Mouse (Mus musculus): Measurements from ENCODE around the gene Snx29. TPM values are rescaled to one million over a fixed set of nuclear protein-coding genes. Genes with fewer than 3 reads are reported as not detected.
"Not testable (repeated sequence)": the region's sequence is repeated elsewhere in the genome, so short reads cannot be mapped to it uniquely, and the experiment has no call there.

Snx29 gene
- total RNA-seq (2014; rRNA removed) (22.8 and 30.8 TPM in 2 replicates), polyA plus RNA-seq (2015; fragmentation: Nextera tagmentation; extraction: Ambion mirVana) (6.6 and 7.0 TPM in 2 replicates)

DNA sequence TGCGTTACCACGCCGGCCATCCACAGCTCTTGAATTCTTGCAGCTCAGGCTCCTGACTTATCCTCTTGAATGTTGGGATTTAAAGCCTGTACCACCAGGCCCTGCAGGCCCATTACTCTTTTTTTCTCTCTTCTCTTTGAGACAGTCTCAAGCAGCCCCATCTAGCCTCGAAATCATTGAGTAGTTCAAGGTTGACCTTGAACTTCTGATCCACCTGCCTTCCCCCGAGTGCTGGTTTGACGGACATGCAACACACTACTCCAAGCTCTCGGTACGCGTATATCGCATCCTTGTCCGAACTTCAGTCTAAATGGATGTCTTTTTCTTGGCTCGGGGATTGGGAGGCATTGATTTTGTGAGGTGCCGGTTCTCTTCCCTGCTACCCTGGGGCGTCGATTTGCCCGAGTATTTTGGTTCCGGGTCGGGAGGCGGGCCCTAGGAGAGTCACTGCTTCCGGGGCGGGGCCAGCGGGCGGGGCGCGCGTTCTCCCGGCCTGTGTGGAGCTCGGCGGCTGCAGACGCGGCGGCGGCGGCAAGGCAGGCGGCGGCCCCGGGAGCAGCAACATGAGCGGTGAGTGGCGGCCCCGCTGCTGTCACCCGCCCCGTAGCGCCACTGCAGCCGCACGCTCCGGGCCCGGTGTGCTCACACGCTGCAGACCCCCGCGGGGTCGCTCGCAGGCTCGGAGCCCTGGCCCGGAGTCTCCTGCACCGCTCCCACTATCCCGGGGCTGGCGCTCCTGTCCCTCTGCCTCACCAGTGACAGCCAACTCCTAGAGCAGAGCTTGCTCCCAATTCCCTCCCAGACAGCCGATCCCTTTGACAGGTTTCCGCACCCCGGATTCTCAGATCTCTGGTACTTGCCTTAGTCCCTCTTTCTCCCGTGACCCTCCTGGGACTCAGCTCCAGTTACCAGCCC is at the start of gene Snx29:
TSS of gene Snx29 (plus strand) at position 500 of the 915 bp plus-strand sequence.
- 0 out of 2 replicates have a peak, but pooled peaks have one; percentile 10 for TF ChIP-seq CTCF (IDR thresholded peaks at IDR 0.05)
- DNase-seq (ENCODE audit: low spot score) (peak; percentile 93), ATAC-seq (ENCODE audit: low FRiP score) (peak; percentile 97)
- Histone ChIP-seq H3K9ac (replicated peaks; ENCODE audit: low read length, poor library complexity, severe bottlenecking) (peak within 1 kb of the TSS; percentile 89), H3K4me1 (ENCODE audit: insufficient read depth, low read length) (0 out of 2 replicates have a peak, but pooled peaks cover 5% of the 10 kb centered on the region), H3K27ac (ENCODE audit: low read depth, low read length) (peak within 1 kb of the TSS; percentile 82), H3K4me3 (ENCODE audit: low read depth, low read length) (peak within 1 kb of the TSS; percentile 67), H3K9me3 (ENCODE audit: low read length) (no peaks in the 10 kb centered on the region), H3K27me3 (ENCODE audit: insufficient read depth, low read length) (no peaks in the 10 kb centered on the region), H3K36me3 (ENCODE audit: insufficient read depth, low read length) (no peaks in the 10 kb centered on the region), H3K4me2 (ENCODE audit: low read depth, low read length, poor library complexity, severe bottlenecking) (peak within 1 kb of the TSS; percentile 80)
- WGBS: 5% methylated on average over 61 of the region's 61 CpGs

DNA sequence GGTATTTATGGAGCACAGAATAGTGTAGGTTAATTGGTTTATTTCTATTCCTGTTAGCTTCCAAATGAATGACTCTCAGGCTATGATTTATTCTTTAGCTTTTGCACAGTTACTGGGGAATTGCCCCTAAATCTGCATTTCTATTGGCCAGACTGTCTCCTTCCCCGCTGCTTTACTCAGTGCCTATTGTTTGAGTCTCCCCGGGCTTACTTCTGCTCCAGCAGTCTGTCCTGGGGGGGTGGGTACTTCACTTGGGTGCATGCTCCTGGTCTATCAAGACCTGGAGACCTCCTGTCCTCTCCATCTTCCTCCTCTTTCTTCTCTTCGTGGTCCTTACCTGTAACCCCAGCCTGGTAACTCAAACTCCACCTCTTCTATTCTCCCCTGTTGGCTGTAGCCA is 45.8 kb upstream of the Snx29 start:
- ATAC-seq (ENCODE audit: low FRiP score) (no peak), DNase-seq (ENCODE audit: low spot score) (no peak)
- H3K27ac ChIP-seq (ENCODE audit: low read depth, low read length): no peak overlapping the region
- H3K9me3 ChIP-seq (ENCODE audit: low read length): no peaks in the 10 kb centered on the region
- no peaks in the 10 kb centered on the region for H3K4me1 ChIP-seq (ENCODE audit: insufficient read depth, low read length)
- H3K4me2 ChIP-seq (ENCODE audit: low read depth, low read length, poor library complexity, severe bottlenecking): no peak overlapping the region
- H3K27me3 ChIP-seq (ENCODE audit: insufficient read depth, low read length): no peaks in the 10 kb centered on the region
- H3K9ac ChIP-seq (replicated peaks; ENCODE audit: low read length, poor library complexity, severe bottlenecking): no peak overlapping the region
- TF ChIP-seq CTCF (IDR thresholded peaks at IDR 0.05): no peak
- no peak overlapping the region for H3K4me3 ChIP-seq (ENCODE audit: low read depth, low read length)
- H3K36me3 ChIP-seq (ENCODE audit: insufficient read depth, low read length): no peaks in the 10 kb centered on the region
- WGBS: 28% methylated on average over 3 of the region's 3 CpGs

DNA sequence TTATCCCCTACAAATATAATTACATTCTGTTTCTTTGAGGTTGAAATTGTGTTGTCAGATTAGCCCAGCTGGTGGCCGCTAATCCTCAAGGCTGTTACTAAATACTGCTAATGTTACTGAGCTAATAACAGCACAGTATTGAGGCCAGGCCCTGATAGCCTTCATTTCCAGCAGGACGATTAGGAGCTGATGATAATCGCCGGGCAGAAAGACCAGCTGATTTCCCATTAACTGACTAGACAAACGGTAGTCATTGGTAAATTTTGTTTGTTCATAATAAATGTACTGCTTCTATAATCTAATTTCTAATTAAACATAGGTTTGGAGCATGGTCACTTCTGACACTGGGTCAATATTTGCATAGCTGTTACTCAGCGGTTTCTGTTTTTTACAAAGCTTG is 43.9 kb upstream of the Snx29 start:
- DNase-seq (ENCODE audit: low spot score): no peak
- no peaks in the 10 kb centered on the region for H3K36me3 ChIP-seq (ENCODE audit: insufficient read depth, low read length)
- no peak overlapping the region for H3K27ac ChIP-seq (ENCODE audit: low read depth, low read length)
- no peaks in the 10 kb centered on the region for H3K4me1 ChIP-seq (ENCODE audit: insufficient read depth, low read length)
- whole genome bisulfite sequencing: 58% methylated on average over 6 of the region's 6 CpGs
- H3K9ac ChIP-seq (replicated peaks; ENCODE audit: low read length, poor library complexity, severe bottlenecking): no peak overlapping the region
- no peak for ATAC-seq (ENCODE audit: low FRiP score)
- H3K4me3 ChIP-seq (ENCODE audit: low read depth, low read length): no peak overlapping the region
- TF ChIP-seq CTCF (IDR thresholded peaks at IDR 0.05): no peak
- H3K9me3 ChIP-seq (ENCODE audit: low read length): no peaks in the 10 kb centered on the region
- no peak overlapping the region for H3K4me2 ChIP-seq (ENCODE audit: low read depth, low read length, poor library complexity, severe bottlenecking)
- no peaks in the 10 kb centered on the region for H3K27me3 ChIP-seq (ENCODE audit: insufficient read depth, low read length)

DNA sequence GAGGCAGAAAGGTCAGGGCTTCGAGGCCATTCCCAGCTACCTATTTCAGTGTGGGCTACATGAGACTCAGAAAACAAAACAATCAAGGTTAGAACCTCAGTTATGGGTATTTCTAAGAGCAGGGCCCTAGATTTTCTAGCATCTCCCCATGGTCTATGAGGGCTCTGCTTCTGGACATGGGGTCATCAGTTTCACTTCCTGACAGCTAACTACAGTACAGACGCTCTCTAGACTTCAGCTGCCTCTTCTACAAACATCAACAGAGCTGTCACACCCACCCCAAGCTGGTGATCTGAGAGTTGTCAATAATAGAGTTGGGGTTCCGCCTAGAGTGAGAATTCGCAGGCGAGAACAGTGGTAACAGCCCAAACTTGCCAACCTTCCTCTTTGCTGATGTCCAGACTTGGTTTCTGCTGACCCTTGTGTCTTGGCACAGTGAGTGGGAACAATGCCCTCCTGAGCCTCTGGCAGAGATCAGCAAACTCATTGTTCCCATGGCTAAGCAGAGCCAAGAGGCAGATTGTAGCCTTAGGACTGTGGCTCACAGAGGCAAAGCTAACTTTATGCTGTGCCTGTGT is 40.0 kb upstream of the Snx29 start:
- no peak for DNase-seq (ENCODE audit: low spot score)
- no peak overlapping the region for H3K4me3 ChIP-seq (ENCODE audit: low read depth, low read length)
- H3K9me3 ChIP-seq (ENCODE audit: low read length): no peaks in the 10 kb centered on the region
- H3K9ac ChIP-seq (replicated peaks; ENCODE audit: low read length, poor library complexity, severe bottlenecking): no peak overlapping the region
- H3K27me3 ChIP-seq (ENCODE audit: insufficient read depth, low read length): no peaks in the 10 kb centered on the region
- WGBS: 90% methylated on average over 5 of the region's 5 CpGs
- no peak overlapping the region for H3K27ac ChIP-seq (ENCODE audit: low read depth, low read length)
- H3K36me3 ChIP-seq (ENCODE audit: insufficient read depth, low read length): no peaks in the 10 kb centered on the region
- no peak overlapping the region for H3K4me2 ChIP-seq (ENCODE audit: low read depth, low read length, poor library complexity, severe bottlenecking)
- no peak for TF ChIP-seq CTCF (IDR thresholded peaks at IDR 0.05)
- H3K4me1 ChIP-seq (ENCODE audit: insufficient read depth, low read length): no peaks in the 10 kb centered on the region
- no peak for ATAC-seq (ENCODE audit: low FRiP score)

DNA sequence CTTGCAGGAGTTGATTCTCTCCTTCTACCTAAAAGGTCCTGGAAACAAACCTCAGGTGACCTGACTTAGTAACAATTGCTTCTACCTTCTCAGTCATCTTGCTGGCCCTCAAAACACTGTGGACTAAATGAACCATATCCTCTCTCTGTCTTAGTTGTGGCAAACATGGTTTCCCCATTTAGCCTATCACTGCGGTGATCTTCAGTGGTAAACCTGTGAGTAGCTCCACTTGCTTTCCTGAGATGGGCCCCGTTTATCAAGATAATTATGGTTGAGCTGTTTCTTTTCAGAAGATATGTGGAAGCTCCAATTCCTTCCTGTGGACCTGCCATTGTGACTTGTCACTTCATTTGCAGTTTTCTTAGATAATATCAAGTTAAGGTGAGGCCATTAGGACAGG is 37.8 kb upstream of the Snx29 start:
- no peak overlapping the region for H3K4me3 ChIP-seq (ENCODE audit: low read depth, low read length)
- no peak for TF ChIP-seq CTCF (IDR thresholded peaks at IDR 0.05)
- H3K9ac ChIP-seq (replicated peaks; ENCODE audit: low read length, poor library complexity, severe bottlenecking): no peak overlapping the region
- ATAC-seq (ENCODE audit: low FRiP score) (no peak), DNase-seq (ENCODE audit: low spot score) (no peak)
- no peak overlapping the region for H3K27ac ChIP-seq (ENCODE audit: low read depth, low read length)
- H3K27me3 ChIP-seq (ENCODE audit: insufficient read depth, low read length): no peaks in the 10 kb centered on the region
- no peaks in the 10 kb centered on the region for H3K36me3 ChIP-seq (ENCODE audit: insufficient read depth, low read length)
- no peak overlapping the region for H3K4me2 ChIP-seq (ENCODE audit: low read depth, low read length, poor library complexity, severe bottlenecking)
- 91% methylated on average over 2 of the region's 2 CpGs for WGBS
- no peaks in the 10 kb centered on the region for H3K4me1 ChIP-seq (ENCODE audit: insufficient read depth, low read length)
- no peaks in the 10 kb centered on the region for H3K9me3 ChIP-seq (ENCODE audit: low read length)

DNA sequence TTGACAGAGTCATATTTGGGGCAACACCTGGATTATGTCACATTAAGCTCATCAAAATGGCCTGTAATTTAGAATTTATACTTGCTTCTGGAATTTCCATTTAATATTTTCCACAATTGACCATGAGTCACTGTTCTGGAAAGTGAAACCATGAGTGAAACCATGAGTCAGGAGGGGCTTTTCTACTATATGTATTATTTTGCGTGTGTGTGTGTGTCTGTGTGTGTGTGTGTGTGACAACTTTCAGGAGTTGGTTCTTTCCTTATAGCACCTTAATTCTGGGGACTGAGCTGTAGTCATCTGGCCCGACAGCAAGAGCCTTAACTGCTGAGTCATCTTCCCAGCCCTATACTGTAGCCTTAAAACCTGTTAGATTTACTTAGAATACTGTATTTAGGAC is 36.8 kb upstream of the Snx29 start:
- Histone ChIP-seq H3K27ac (ENCODE audit: low read depth, low read length) (no peak overlapping the region), H3K4me3 (ENCODE audit: low read depth, low read length) (no peak overlapping the region), H3K4me2 (ENCODE audit: low read depth, low read length, poor library complexity, severe bottlenecking) (no peak overlapping the region), H3K9me3 (ENCODE audit: low read length) (no peaks in the 10 kb centered on the region), H3K4me1 (ENCODE audit: insufficient read depth, low read length) (no peaks in the 10 kb centered on the region), H3K9ac (replicated peaks; ENCODE audit: low read length, poor library complexity, severe bottlenecking) (no peak overlapping the region), H3K27me3 (ENCODE audit: insufficient read depth, low read length) (no peaks in the 10 kb centered on the region), H3K36me3 (ENCODE audit: insufficient read depth, low read length) (no peaks in the 10 kb centered on the region)
- DNase-seq (ENCODE audit: low spot score) (no peak), ATAC-seq (ENCODE audit: low FRiP score) (no peak)
- TF ChIP-seq CTCF (IDR thresholded peaks at IDR 0.05): no peak
- WGBS: 92% methylated on average over 2 of the region's 2 CpGs

DNA sequence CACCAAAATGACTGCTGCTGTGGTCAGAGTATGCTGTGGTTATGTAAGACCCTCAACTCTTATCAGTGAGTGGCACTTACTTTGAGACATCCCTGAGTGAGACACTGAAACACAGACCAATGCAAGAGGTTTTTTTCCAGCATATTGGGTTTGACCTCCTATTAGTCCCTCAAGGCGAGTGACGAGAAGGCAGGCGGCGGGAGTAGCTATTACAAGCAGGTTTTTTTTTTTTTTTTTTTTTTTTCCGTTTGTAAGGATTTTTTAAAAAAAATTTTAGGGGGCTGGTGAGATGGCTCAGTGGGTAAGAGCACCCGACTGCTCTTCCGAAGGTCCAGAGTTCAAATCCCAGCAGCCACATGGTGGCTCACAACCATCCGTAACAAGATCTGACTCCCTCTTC is 33.8 kb upstream of the Snx29 start:
- H3K27ac ChIP-seq (ENCODE audit: low read depth, low read length); H3K36me3 ChIP-seq (ENCODE audit: insufficient read depth, low read length); DNase-seq (ENCODE audit: low spot score); H3K9ac ChIP-seq (replicated peaks; ENCODE audit: low read length, poor library complexity, severe bottlenecking); H3K27me3 ChIP-seq (ENCODE audit: insufficient read depth, low read length); H3K4me3 ChIP-seq (ENCODE audit: low read depth, low read length); ATAC-seq (ENCODE audit: low FRiP score); H3K4me1 ChIP-seq (ENCODE audit: insufficient read depth, low read length); H3K4me2 ChIP-seq (ENCODE audit: low read depth, low read length, poor library complexity, severe bottlenecking); H3K9me3 ChIP-seq (ENCODE audit: low read length): not testable (repeated sequence)
- WGBS: 91% methylated on average over 7 of the region's 8 CpGs

DNA sequence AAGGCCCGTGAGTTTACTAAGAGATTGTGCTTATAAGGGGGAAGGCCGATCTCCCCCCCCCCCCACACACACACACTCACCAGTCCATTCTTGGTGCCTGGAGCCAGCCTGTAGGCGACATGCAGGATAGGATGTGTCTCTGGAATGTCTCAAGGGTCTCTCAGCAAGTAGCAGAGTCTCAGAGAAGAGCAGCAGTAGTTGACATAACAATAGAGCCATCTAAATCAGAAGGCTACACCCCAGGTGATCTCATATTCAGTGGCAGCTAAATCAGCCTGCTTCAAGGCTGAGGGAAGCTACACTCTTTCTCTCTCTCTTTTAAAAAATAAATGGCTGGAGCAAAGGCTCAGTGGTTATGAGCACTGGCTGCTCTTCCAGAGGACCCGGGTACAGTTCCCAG is 27.1 kb upstream of the Snx29 start:
- H3K9me3 ChIP-seq (ENCODE audit: low read length); ATAC-seq (ENCODE audit: low FRiP score); DNase-seq (ENCODE audit: low spot score); H3K4me1 ChIP-seq (ENCODE audit: insufficient read depth, low read length); H3K27me3 ChIP-seq (ENCODE audit: insufficient read depth, low read length); H3K4me3 ChIP-seq (ENCODE audit: low read depth, low read length); H3K9ac ChIP-seq (replicated peaks; ENCODE audit: low read length, poor library complexity, severe bottlenecking); H3K36me3 ChIP-seq (ENCODE audit: insufficient read depth, low read length); H3K27ac ChIP-seq (ENCODE audit: low read depth, low read length); H3K4me2 ChIP-seq (ENCODE audit: low read depth, low read length, poor library complexity, severe bottlenecking): not testable (repeated sequence)
- 80% methylated on average over 4 of the region's 4 CpGs for whole genome bisulfite sequencing
